Mouse (Mus musculus): ENCODE measurements around the gene Ocrl. TPM values are rescaled to one million over a fixed set of nuclear protein-coding genes. Genes with fewer than 3 reads are reported as not detected.

Ocrl gene
- polyA plus RNA-seq (2017; shearing (Covaris generic)) = 10 to 100 TPM in 1 of 2 experiments, 1 to 10 TPM in 1; 9.9 to 10.8 TPM

DNA sequence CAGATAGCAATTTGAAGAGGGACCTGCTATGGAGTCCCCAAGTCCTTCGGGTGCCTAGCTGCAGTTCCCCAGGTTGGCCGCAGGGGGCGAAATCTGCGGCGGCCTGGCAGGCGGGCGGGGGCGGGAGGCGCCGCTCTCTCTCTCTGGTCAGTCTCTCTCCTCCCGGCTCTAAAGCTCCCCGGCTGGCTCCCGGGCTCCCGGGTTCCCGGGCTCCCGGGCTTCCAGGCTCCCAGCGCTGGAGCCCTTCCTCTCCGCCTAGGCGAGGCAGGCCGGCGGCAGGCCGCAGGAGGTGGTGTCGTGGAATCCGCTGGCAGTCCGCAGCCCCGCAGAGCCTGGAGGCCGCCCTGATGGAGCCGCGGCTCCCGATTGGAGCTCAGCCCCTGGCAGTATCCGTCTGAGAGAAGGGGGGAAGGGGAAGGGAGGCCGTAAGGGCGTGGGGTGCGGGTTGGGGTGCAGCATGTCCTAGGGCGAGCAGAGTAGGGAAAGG is at the start of gene Ocrl:
Ocrl (plus strand) TSS at position 82 of the 487 bp plus-strand sequence.

DNA sequence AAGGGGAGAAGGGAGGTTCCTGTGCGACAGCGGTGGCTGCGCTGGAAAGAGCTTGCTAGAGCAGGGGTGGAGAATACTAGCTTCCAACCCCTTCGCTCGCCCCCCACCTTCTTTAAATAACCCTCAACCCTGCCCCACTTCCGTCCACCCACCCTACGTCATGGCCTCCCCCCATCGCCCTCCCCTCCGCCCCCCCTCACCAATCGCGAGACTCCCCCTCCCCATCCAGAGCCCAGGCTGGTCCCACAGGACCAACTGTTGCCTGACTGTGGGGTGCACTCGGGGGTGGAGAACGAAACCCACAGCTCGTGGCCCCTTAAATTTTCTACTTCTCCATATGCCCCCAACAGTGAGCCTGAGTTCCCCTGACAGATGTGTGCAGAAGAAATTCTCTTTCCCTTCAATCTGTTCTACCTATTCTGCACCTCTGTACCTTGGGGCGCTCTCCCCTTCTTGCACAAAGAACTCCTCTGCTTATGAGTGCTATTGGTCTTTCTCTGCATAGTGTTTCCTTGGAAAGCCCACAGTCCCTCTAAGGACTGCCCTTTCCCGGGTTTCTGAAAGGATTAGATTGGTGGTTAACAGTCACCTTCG is 19.7 kb upstream of the Ocrl start, which contains the start of gene Smarca1:
Smarca1 (minus strand) TSS at position 544 of the 594 bp plus-strand sequence.

Other genes with a start within 250 kb of the Ocrl start
- under 1 TPM in 1 of 2 experiments, not detected in 1; 0.11 TPM for gene Smarca1, start 19.4 kb upstream of the Ocrl start, polyA plus RNA-seq (2017; shearing (Covaris generic))
- not detected for gene Apln, start 122.5 kb downstream of the Ocrl start, polyA plus RNA-seq (2017; shearing (Covaris generic))
- gene Xpnpep2, start 196.3 kb downstream of the Ocrl start, polyA plus RNA-seq (2017; shearing (Covaris generic)) = 1 to 10 TPM in 1 of 2 experiments, under 1 TPM in 1; 0.61 to 1.1 TPM
- gene Sash3, start 234.0 kb downstream of the Ocrl start, polyA plus RNA-seq (2017; shearing (Covaris generic)) = 100 to 1,000 TPM; 386 to 431 TPM

Data from inflammation-experienced regulatory T-cells (primary cell).